Mouse (Mus musculus) lung, embryonic 15.5 days (tissue): ENCODE data around the gene Hhipl2. TPM values are rescaled to one million over a fixed set of nuclear protein-coding genes. Genes with fewer than 3 reads are reported as not detected.

Source experiments
- ATAC-seq: fragments of 200-750 bp; cut with Nextera tagmentation; 2 replicates; pipeline ENCODE4 v1.8.0; 2017; ENCODE audit warnings: moderate number of reproducible peaks, borderline replicate concordance; ENCODE audit not compliant: low FRiP score, low TSS enrichment; ENCODE audit errors: extremely low read depth
- H3K27ac ChIP-seq: fragments of 300-500 bp; sonication (generic); 2 replicates; pipeline ENCODE4 v1.5.1; 2015; ENCODE audit warnings: moderate library complexity, mild to moderate bottlenecking, inconsistent platforms
- H3K27me3 ChIP-seq: fragments of 300-500 bp; sonication (generic); 2 replicates; pipeline ENCODE4 v1.6.1; 2015; ENCODE audit warnings: inconsistent platforms
- H3K36me3 ChIP-seq: fragments of 300-500 bp; sonication (generic); 2 replicates; pipeline ENCODE4 v1.6.1; 2015; ENCODE audit warnings: inconsistent platforms
- H3K4me1 ChIP-seq: fragments of 300-500 bp; sonication (generic); 2 replicates; pipeline ENCODE4 v1.6.1; 2015; ENCODE audit warnings: inconsistent platforms
- H3K4me2 ChIP-seq: fragments of 300-500 bp; sonication (generic); 2 replicates; pipeline ENCODE4 v1.6.1; 2015; ENCODE audit warnings: inconsistent platforms, mild to moderate bottlenecking, moderate library complexity
- H3K4me3 ChIP-seq: fragments of 300-500 bp; sonication (generic); 2 replicates; pipeline ENCODE4 v1.5.1; 2015; ENCODE audit warnings: mild to moderate bottlenecking, inconsistent platforms
- H3K9ac ChIP-seq: fragments of 300-500 bp; sonication (generic); 2 replicates; pipeline ENCODE4 v1.6.1; 2015; ENCODE audit warnings: inconsistent platforms
- H3K9me3 ChIP-seq: fragments of 300-500 bp; sonication (generic); 2 replicates; pipeline ENCODE4 v1.6.1; 2016; ENCODE audit warnings: inconsistent platforms
- whole genome bisulfite sequencing: fragments of 180-500 bp; shearing (Covaris S2); methylation state at CpG from one replicate; pipeline ENCODE4 v1.1.7; 2015; 5-methylcytosine and 5-hydroxymethylcytosine counted together
- polyA plus RNA-seq: library from polyadenylated mRNA; unstranded; fragments of >200 nt; fragmentation: Nextera tagmentation; extraction: Ambion mirVana; gene quantifications from 2 replicates; pipeline ENCODE4 v1.2.1, GENCODE M21; 2015

Gene Hhipl2
- polyA plus RNA-seq, 1 experiment from 2014 or later = 0.36 TPM

GRCm38 (mm10) chr1:183403396-183403795 is 14.6 kb upstream of the Hhipl2 start:
- no peak overlapping the region for H3K9ac ChIP-seq
- H3K27ac ChIP-seq = no peak overlapping the region
- 90% methylated on average over 3 of the region's 3 CpGs for WGBS
- no peak overlapping the region for H3K4me3 ChIP-seq
- H3K9me3 ChIP-seq = no peaks in the 10 kb centered on the region
- peaks cover 64% of the 10 kb centered on the region for H3K36me3 ChIP-seq
- no peaks in the 10 kb centered on the region for H3K4me1 ChIP-seq
- no peak for ATAC-seq
- H3K4me2 ChIP-seq = no peak overlapping the region
- H3K27me3 ChIP-seq = no peaks in the 10 kb centered on the region

DNA sequence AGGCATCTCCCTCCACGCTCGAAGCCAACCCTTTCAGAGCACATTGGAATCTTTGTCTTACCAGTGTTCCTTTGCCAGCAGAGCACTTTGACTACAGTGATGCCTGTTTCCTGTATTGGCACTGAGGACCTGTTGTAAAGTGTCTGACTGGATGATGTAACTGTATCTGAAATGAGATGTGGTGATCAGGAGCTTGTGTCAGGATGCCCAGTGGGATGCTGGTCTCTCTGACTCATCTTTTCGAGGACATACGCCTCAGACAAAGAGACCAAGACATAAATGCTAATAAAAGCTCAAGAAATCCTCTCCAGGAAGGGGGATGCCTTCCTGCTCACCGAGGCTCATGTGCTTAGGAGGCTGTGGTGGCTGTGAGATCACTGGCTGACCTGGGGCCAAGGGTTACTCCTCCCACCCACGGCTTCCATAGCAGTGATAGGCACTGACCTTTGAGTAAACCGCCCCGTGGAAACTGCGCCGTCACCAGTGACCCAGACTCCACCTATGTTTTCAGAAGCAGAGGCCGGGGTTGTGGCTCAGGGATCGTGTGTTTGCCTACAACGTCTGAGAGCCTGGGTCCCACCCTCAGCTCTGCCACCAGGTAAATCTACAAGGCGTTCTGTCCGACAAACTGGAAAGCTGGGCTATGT is 3.8 kb upstream of the Hhipl2 start:
- no peak overlapping the region for H3K4me3 ChIP-seq
- no peak overlapping the region for H3K27ac ChIP-seq
- 85% methylated on average over 15 of the region's 15 CpGs for WGBS
- H3K4me1 ChIP-seq = no peaks in the 10 kb centered on the region
- H3K9ac ChIP-seq = no peak overlapping the region
- ATAC-seq = no peak
- no peaks in the 10 kb centered on the region for H3K27me3 ChIP-seq
- H3K36me3 ChIP-seq = peaks cover 26% of the 10 kb centered on the region
- H3K4me2 ChIP-seq = no peak overlapping the region
- H3K9me3 ChIP-seq = no peaks in the 10 kb centered on the region

GRCm38 (mm10) chr1:183419741-183420140 is 1.7 kb downstream of the Hhipl2 start:
- H3K4me3 ChIP-seq = no peak overlapping the region
- no peak overlapping the region for H3K9ac ChIP-seq
- no peak overlapping the region for H3K27ac ChIP-seq
- 77% methylated on average over 7 of the region's 7 CpGs for WGBS
- no peaks in the 10 kb centered on the region for H3K36me3 ChIP-seq
- no peaks in the 10 kb centered on the region for H3K9me3 ChIP-seq
- H3K4me2 ChIP-seq = no peak overlapping the region
- H3K4me1 ChIP-seq = no peaks in the 10 kb centered on the region
- no peak for ATAC-seq
- no peaks in the 10 kb centered on the region for H3K27me3 ChIP-seq

DNA sequence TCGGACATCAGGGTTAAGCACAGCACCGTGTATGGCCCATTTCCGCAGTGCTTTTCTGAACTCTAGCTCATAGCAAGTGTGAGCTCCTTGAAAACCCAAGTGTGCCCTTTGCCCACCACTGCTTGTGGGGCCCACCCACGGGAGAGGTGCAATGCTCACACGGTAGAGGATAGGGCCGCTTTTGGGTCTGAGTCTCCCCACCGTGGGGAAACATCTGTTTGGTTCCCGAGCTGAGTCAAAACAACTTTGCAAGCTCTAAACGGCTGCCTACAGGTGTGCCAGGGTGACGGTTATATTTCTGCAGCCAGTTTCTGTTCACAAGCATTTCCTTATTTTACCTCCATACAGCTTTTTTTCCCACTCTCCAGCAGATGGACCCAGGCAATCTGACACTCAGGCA is 2.3 kb downstream of the Hhipl2 start:
- Histone ChIP-seq H3K27ac (no peak overlapping the region), H3K4me1 (no peaks in the 10 kb centered on the region), H3K36me3 (no peaks in the 10 kb centered on the region), H3K4me2 (no peak overlapping the region), H3K27me3 (no peaks in the 10 kb centered on the region), H3K9me3 (no peaks in the 10 kb centered on the region), H3K4me3 (no peak overlapping the region), H3K9ac (no peak overlapping the region)
- no peak for ATAC-seq
- WGBS = 79% methylated on average over 10 of the region's 10 CpGs

DNA sequence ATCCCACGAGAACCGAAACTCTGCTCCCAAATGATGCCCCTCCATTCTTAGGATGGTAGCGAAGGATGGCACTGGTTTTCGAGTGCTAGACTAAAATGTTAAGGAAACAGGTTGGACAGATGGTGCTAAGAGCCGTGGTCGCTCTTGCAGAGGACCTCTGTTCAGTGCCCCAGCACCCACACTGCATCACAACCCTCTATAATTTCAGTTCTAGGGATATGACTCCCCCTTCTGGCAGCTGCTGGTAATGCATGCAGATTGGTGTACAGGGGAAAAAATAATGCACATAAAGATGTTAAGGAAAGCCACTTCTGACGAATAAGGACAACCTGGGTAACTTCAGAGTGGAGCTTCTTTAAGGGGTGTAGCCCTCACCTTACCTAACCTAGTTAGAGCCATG is 6.1 kb downstream of the Hhipl2 start:
- 93% methylated on average over 7 of the region's 7 CpGs for WGBS
- no peak overlapping the region for H3K27ac ChIP-seq

GRCm38 (mm10) chr1:183434918-183435317 is 16.9 kb downstream of the Hhipl2 start:
- H3K9ac ChIP-seq = no peak overlapping the region
- H3K4me2 ChIP-seq = no peak overlapping the region
- no peak overlapping the region for H3K27ac ChIP-seq
- no peaks in the 10 kb centered on the region for H3K27me3 ChIP-seq
- ATAC-seq = no peak
- no peaks in the 10 kb centered on the region for H3K36me3 ChIP-seq
- H3K9me3 ChIP-seq = no peaks in the 10 kb centered on the region
- H3K4me1 ChIP-seq = peaks cover 5% of the 10 kb centered on the region; the same call in 1 of the 2 replicates
- no peak overlapping the region for H3K4me3 ChIP-seq
- 89% methylated on average over 9 of the region's 9 CpGs for WGBS

More for the DNA sequence above, 6.1 kb downstream of the Hhipl2 start:
- Histone ChIP-seq H3K9me3 (no peaks in the 10 kb centered on the region), H3K9ac (no peak overlapping the region), H3K36me3 (no peaks in the 10 kb centered on the region), H3K27me3 (no peaks in the 10 kb centered on the region), H3K4me2 (no peak overlapping the region), H3K4me3 (no peak overlapping the region), H3K4me1 (no peaks in the 10 kb centered on the region)
- no peak for ATAC-seq

GRCm38 (mm10) chr1:183439036-183439435 is 21.0 kb downstream of the Hhipl2 start:
- 0 out of 2 replicates have a peak overlapping the region, but pooled peaks have one; percentile 20 for H3K9ac ChIP-seq
- no peaks in the 10 kb centered on the region for H3K27me3 ChIP-seq
- H3K36me3 ChIP-seq = no peaks in the 10 kb centered on the region
- H3K4me2 ChIP-seq = peak overlapping the region; percentile 52
- 0 out of 2 replicates have a peak, but pooled peaks have one; percentile 50 for ATAC-seq
- peak overlapping the region; percentile 26 for H3K4me3 ChIP-seq
- WGBS = 27% methylated on average over 22 of the region's 22 CpGs
- H3K27ac ChIP-seq = no peak overlapping the region
- no peaks in the 10 kb centered on the region; the same call in 1 of the 2 replicates for H3K9me3 ChIP-seq
- peaks cover 5% of the 10 kb centered on the region; the same call in 1 of the 2 replicates for H3K4me1 ChIP-seq

DNA sequence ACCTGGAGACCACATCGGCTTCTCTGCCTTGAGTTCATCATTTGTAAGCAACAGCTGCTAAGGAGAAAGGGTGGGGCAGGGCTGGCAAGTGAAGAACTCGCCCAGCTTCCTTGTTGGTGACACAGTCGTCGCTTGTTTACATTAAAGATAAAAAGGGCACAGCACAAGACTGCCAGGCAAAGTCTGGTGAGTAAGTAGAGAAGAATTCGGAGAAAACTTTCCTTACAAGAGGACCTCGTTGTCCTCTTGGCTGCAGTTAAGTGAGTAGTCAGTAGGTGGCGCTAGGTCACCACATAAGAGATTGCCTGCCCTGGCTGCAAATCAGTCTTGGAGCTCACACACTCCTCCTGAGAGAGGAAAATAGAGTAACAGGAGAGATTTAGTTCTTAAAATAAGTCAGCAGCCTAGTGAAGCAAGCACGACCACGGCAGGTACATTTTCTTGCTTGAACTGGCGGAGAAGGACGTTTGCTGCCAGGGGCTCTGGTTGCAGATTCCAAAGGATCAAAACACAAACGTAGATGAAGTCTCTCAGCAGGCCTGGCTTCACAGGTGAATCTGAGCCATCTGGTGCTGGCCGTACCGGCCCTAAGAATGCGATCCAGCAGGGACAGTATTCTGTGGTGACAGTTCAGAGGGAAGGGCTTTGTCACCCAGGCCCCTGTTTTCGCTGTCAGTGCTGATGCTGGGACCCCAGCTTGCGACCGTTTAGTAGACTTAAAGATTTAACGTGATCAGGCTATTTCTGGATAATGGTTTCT is 24.2 kb downstream of the Hhipl2 start:
- Histone ChIP-seq H3K9me3 (no peaks in the 10 kb centered on the region; the same call in 1 of the 2 replicates), H3K4me1 (peaks cover 5% of the 10 kb centered on the region; the same call in 1 of the 2 replicates), H3K27me3 (no peaks in the 10 kb centered on the region), H3K36me3 (no peaks in the 10 kb centered on the region), H3K4me2 (no peak overlapping the region), H3K9ac (no peak overlapping the region), H3K4me3 (no peak overlapping the region), H3K27ac (no peak overlapping the region)
- WGBS = 20% methylated on average over 19 of the region's 19 CpGs
- no peak for ATAC-seq

- Histone ChIP-seq H3K4me2 (no peak overlapping the region), H3K27ac (no peak overlapping the region), H3K4me3 (no peak overlapping the region), H3K9ac (no peak overlapping the region), H3K4me1 (no peaks in the 10 kb centered on the region), H3K36me3 (no peaks in the 10 kb centered on the region), H3K9me3 (no peaks in the 10 kb centered on the region), H3K27me3 (no peaks in the 10 kb centered on the region)
- 16% methylated on average over 3 of the region's 3 CpGs for WGBS
- ATAC-seq = no peak
Measured at GRCm38 (mm10) chr1:183453066-183453465, 35.1 kb downstream of the Hhipl2 start.

Other genes with a start within 250 kb of the Hhipl2 start
- gene Disp1, start 196.7 kb upstream of the Hhipl2 start, polyA plus RNA-seq = 7.9 and 8.3 TPM in 2 replicates
- 43.9 and 46.4 TPM in 2 replicates for gene Aida, start 121.6 kb upstream of the Hhipl2 start, polyA plus RNA-seq
- 40.5 and 44.5 TPM in 2 replicates for gene Brox, start 120.9 kb upstream of the Hhipl2 start, polyA plus RNA-seq
- gene Mia3, start 48.7 kb upstream of the Hhipl2 start, polyA plus RNA-seq = 91.2 and 92.7 TPM in 2 replicates
- 20.4 and 21.0 TPM in 2 replicates for gene Taf1a, start 29.2 kb upstream of the Hhipl2 start, polyA plus RNA-seq